Mouse (Mus musculus) limb, embryonic 14.5 days (tissue): ENCODE measurements around the gene Pabpc4. TPM values are rescaled to one million over a fixed set of nuclear protein-coding genes. Genes with fewer than 3 reads are reported as not detected.

Source experiments
- ATAC-seq: fragments of 200-750 bp; cut with Nextera tagmentation; 2 replicates; pipeline ENCODE4 v1.8.0; 2017; ENCODE audit warnings: low read depth, moderate number of reproducible peaks, moderate TSS enrichment; ENCODE audit not compliant: low FRiP score
- DNase-seq: peaks from one replicate; pipeline ENCODE4 v3.0.0-alpha.2; 2015; ENCODE audit warnings: low spot score
- H3K27ac ChIP-seq: fragments of 300-500 bp; sonication (generic); replicated peaks from 2 replicates; pipeline ENCODE4 v1.5.1; 2014; ENCODE audit warnings: low read depth, mild to moderate bottlenecking, low read length, moderate library complexity, mixed read lengths
- H3K27me3 ChIP-seq: fragments of 300-500 bp; sonication (generic); 2 replicates; pipeline ENCODE4 v1.6.1; 2014; ENCODE audit warnings: low read length, mixed read lengths; ENCODE audit not compliant: control insufficient read depth, insufficient read depth
- H3K36me3 ChIP-seq: fragments of 300-500 bp; sonication (generic); 2 replicates; pipeline ENCODE4 v1.6.1; 2014; ENCODE audit warnings: mild to moderate bottlenecking, low read length, moderate library complexity, mixed read lengths; ENCODE audit not compliant: control insufficient read depth, insufficient read depth
- H3K4me1 ChIP-seq: fragments of 300-500 bp; sonication (generic); 2 replicates; pipeline ENCODE4 v1.6.1; 2014; ENCODE audit warnings: antibody characterized with exemption, low read length, mixed read lengths; ENCODE audit not compliant: control insufficient read depth, insufficient read depth
- H3K4me2 ChIP-seq: fragments of 300-500 bp; sonication (generic); replicated peaks from 2 replicates; pipeline ENCODE4 v1.6.1; 2014; ENCODE audit warnings: low read depth, mild to moderate bottlenecking, low read length, moderate library complexity; ENCODE audit not compliant: severe bottlenecking
- H3K4me3 ChIP-seq: fragments of 300-500 bp; sonication (generic); replicated peaks from 2 replicates; pipeline ENCODE4 v1.5.1; 2014; ENCODE audit warnings: low read length
- H3K9ac ChIP-seq: fragments of 300-500 bp; sonication (generic); 2 replicates; pipeline ENCODE4 v1.6.1; 2014; ENCODE audit warnings: mild to moderate bottlenecking, low read depth, low read length, moderate library complexity; ENCODE audit not compliant: severe bottlenecking
- H3K9me3 ChIP-seq: fragments of 300-500 bp; sonication (generic); 2 replicates; pipeline ENCODE4 v1.6.1; 2016; ENCODE audit warnings: low read length; ENCODE audit not compliant: control insufficient read depth
- POLR2A ChIP-seq: fragments of 200-500 bp; IDR thresholded peaks from 2 replicates; pipeline ENCODE4 v1.8.0; 2012; ENCODE audit warnings: inconsistent platforms, mild to moderate bottlenecking, moderate library complexity, borderline replicate concordance; ENCODE audit not compliant: insufficient read depth, insufficient read length; ENCODE audit errors: extremely low read depth
- WGBS: fragments of 180-500 bp; shearing (Covaris S2); extraction: QIAGEN DNeasy Blood & Tissue Kit; methylation state at CpG from one replicate; pipeline ENCODE4 v1.1.7; 2014; 5-methylcytosine and 5-hydroxymethylcytosine counted together
- polyA plus RNA-seq, 2 experiments: library from polyadenylated mRNA; depleted of rRNA in 1 of 2; stranded (reverse) in 1 of 2; unstranded in 1 of 2; fragments of >200 nt; fragmentation: Nextera tagmentation in 1 of 2; extraction: Ambion mirVana in 1 of 2; gene quantifications; 2 replicates each; pipeline versions ENCODE4 v1.2.1 to v1.2.3; 2012 to 2014

Gene Pabpc4
- 147 and 207 TPM in 2 replicates for polyA plus RNA-seq (2012; rRNA removed)
- polyA plus RNA-seq (2014; fragmentation: Nextera tagmentation; extraction: Ambion mirVana): 57.2 and 59.1 TPM in 2 replicates

- H3K27ac ChIP-seq: no peak within 1 kb of the TSS
- H3K27me3 ChIP-seq: no peaks in the 10 kb centered on the region
- ATAC-seq: no peak
- no peaks in the 10 kb centered on the region; the same call in 1 of the 2 replicates for H3K4me1 ChIP-seq
- no peaks in the 10 kb centered on the region for H3K9me3 ChIP-seq
- 53% methylated on average over 5 of the region's 5 CpGs for WGBS
- H3K9ac ChIP-seq: no peak within 1 kb of the TSS
- no peak for TF ChIP-seq POLR2A
- H3K4me3 ChIP-seq: no peak within 1 kb of the TSS
- H3K4me2 ChIP-seq: no peak within 1 kb of the TSS
- H3K36me3 ChIP-seq: no peaks in the 10 kb centered on the region
- DNase-seq: no peak
Observed at GRCm38 (mm10) chr4:123261721-123262401, at the start of gene Pabpc4. Gene Pabpc4, plus strand, starts transcription at chr4:123262351.

GRCm38 (mm10) chr4:123213975-123214374, 48.2 kb upstream of the Pabpc4 start:
- H3K4me1 ChIP-seq: 0 out of 2 replicates have a peak, but pooled peaks cover 4% of the 10 kb centered on the region
- H3K4me3 ChIP-seq: no peak overlapping the region
- WGBS: 96% methylated on average over 9 of the region's 9 CpGs
- H3K27me3 ChIP-seq: no peaks in the 10 kb centered on the region
- no peak overlapping the region for H3K9ac ChIP-seq
- H3K36me3 ChIP-seq: no peaks in the 10 kb centered on the region
- H3K4me2 ChIP-seq: no peak overlapping the region
- no peaks in the 10 kb centered on the region for H3K9me3 ChIP-seq
- DNase-seq (no peak), ATAC-seq (no peak)
- no peak for TF ChIP-seq POLR2A
- H3K27ac ChIP-seq: no peak overlapping the region

- Histone ChIP-seq H3K36me3 (no peaks in the 10 kb centered on the region), H3K4me1 (no peaks in the 10 kb centered on the region), H3K4me3 (no peak overlapping the region), H3K9me3 (no peaks in the 10 kb centered on the region), H3K27me3 (no peaks in the 10 kb centered on the region), H3K9ac (no peak overlapping the region), H3K4me2 (no peak overlapping the region), H3K27ac (no peak overlapping the region)
- TF ChIP-seq POLR2A: no peak
- 85% methylated on average over 1 of the region's 1 CpGs for WGBS
- DNase-seq (no peak), ATAC-seq (no peak)
Observed at GRCm38 (mm10) chr4:123215367-123215766, 46.8 kb upstream of the Pabpc4 start.

- Histone ChIP-seq H3K4me3 (no peak overlapping the region), H3K27ac (no peak overlapping the region), H3K4me1 (no peaks in the 10 kb centered on the region), H3K36me3 (no peaks in the 10 kb centered on the region), H3K4me2 (no peak overlapping the region), H3K9me3 (no peaks in the 10 kb centered on the region), H3K27me3 (no peaks in the 10 kb centered on the region), H3K9ac (no peak overlapping the region)
- 9% methylated on average over 1 of the region's 1 CpGs for WGBS
- DNase-seq (peak; percentile 42), ATAC-seq (no peak)
- TF ChIP-seq POLR2A: no peak
Observed at GRCm38 (mm10) chr4:123216782-123217181, 45.4 kb upstream of the Pabpc4 start.

- H3K27me3 ChIP-seq: no peaks in the 10 kb centered on the region
- 74% methylated on average over 15 of the region's 15 CpGs for WGBS
Observed at GRCm38 (mm10) chr4:123219720-123220357, 42.3 kb upstream of the Pabpc4 start.

More at GRCm38 (mm10) chr4:123219720-123220357, 42.3 kb upstream of the Pabpc4 start:
- DNase-seq: peak; percentile 79
- Histone ChIP-seq H3K9me3 (no peaks in the 10 kb centered on the region), H3K27ac (no peak overlapping the region), H3K4me1 (no peaks in the 10 kb centered on the region), H3K9ac (no peak overlapping the region), H3K4me2 (no peak overlapping the region), H3K36me3 (no peaks in the 10 kb centered on the region), H3K4me3 (no peak overlapping the region)
- peak; percentile 88 for ATAC-seq
- peak; percentile 40; the same call in 1 of the 2 replicates for TF ChIP-seq POLR2A
